Mouse (Mus musculus) kidney, postnatal 4 days (tissue): ENCODE results near the gene Gdnf.

Experiments used
- DNase-seq, 2 experiments: peaks; one replicate each; pipeline ENCODE4 v3.0.0; 2021; ENCODE audit warnings: mixed read lengths in 2 of 2

The Gdnf gene

DNA sequence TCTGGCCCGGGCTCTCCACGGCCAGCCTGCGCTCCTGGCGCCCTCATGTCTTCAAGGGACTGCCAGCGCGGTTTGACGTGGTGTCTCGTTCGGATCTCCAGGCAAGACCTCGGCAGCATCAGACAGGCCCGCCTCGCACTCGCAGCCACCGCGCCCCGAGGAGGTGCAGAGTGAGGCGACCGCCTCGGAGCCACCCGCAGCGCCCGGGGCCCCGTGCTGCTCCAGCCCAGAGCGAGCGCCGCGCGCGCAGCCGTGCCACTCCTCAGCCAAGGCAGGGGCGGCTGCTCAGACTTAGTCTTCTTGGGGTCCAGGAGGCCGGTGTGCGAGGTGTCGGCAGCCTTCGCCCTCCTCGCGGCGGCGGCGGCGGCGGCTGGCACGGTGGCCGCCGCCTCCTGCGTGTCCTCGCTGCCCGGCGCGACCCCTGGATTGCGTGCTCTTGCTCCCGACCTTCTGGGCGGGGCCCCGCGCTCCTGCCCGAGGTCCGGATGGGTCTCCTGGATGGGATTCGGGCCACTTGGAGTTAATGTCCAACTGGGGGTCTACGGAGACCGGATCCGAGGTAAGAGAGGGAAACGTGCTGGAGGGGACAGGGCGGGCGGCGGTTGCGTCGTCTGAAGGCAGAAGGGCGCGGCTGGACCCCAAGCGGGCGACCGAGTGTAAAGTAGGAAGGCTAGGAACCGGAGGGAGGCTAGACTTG, at the start of gene Gdnf:
Gene Gdnf (plus strand): TSS at position 291 of the 697 bp plus-strand sequence.
- DNase-seq = peak; percentile 59 to 71

DNA sequence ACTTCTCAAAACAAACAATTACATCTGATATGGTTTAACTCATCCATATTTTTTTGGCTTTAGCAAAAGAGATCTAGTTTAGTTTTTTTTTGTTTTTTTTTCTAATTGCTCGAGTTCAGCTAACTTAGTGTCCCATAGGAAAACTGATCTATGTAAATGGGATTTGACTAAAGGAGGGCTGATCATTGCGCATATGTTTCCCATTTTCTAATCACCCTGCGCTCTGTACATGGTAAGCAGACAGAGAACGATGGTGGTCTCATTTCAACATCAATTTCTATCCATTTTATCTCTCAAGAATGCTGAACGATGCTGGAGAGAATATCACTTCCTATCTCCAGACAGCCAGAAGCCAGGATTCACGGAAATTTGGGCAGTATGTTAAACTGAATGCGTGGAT, 43.5 kb upstream of the Gdnf start:
- DNase-seq = no peak

DNA sequence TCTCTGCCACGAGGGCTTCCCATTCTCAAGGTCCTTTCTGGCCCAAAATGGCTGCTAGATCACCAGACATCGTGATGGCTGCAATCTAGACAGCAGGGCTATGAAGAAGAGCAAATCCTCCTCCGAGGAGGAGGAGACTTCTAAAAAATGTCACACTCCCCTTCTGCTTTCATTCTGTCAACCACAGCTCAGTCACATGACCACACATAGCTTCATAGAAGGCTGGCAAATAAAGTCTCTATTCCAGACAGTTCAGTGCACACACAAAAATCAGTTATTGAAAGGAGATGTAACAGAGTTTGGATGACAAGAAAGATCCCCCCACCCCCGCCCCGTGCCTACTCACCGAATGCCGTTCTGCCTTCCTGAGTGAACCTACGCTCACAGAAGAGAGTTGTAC, 37.7 kb upstream of the Gdnf start:
- no peak for DNase-seq

DNA sequence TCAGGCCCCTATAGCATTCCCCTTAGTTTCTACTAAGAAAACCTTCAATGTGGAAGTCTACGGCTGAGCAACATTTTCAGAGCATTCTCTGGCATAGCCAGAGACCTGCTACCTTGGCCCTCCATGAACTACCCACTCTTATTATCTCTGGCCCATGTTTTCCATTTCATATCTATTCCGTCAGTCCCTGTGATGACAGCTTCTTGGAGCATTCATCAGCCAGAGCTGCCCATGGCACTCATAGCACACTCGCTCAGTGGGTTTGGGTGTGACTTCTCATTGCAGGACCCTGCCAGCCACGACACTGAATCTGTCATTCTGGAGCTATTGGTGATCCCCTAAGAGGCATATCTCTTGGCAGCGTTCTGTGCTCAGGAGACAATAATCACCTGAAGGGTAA, 29.1 kb upstream of the Gdnf start:
- no peak for DNase-seq

DNA sequence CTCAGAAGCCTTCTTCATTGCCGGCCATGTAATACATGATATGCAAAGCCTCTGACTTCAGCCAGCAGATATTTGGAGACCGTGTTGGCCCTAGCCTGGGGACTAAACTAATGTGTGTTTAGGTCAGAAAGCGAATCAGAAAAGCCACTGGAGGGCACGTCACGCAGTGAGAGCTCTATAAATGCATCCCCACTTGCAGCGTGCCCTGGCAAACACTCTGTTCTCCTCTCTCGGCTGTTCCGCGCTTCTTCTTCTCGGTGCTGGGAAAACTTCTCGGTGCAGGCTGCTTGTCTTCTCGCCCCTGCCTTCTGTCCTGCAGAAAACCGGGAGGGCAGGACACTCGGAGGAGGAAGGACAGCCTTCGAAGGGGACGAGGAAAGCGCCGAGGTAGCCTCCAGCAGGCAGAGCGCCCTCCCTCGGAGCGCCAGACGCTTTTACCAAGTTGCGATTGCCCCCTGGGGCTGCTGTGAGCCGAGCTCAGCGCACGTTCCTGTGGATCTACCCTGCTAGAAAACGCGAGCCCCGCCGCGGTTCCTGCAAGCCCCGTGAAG, 730 bp upstream of the Gdnf start:
- DNase-seq = peak; percentile 54 to 72

DNA sequence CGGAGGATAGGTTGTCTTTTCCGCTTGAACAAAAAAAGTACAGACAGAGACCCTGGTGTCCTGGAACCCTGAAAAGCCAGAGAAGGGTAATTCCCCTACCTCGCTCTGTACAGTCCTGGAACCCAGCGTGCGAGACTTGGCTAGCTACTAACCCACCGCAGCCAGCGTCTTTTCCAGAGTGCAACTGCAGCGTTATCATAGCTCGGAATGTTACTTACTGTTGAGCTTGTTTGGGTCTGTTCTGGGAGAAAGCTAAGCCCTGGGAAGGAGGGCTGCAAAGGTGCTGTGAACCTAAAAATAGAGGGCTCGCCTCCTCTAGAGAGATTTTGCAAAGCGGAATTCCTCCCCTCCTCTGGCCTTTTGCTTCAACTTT, 593 bp downstream of the Gdnf start:
- peak in 1 of 2 experiments; percentile 44 for DNase-seq

DNA sequence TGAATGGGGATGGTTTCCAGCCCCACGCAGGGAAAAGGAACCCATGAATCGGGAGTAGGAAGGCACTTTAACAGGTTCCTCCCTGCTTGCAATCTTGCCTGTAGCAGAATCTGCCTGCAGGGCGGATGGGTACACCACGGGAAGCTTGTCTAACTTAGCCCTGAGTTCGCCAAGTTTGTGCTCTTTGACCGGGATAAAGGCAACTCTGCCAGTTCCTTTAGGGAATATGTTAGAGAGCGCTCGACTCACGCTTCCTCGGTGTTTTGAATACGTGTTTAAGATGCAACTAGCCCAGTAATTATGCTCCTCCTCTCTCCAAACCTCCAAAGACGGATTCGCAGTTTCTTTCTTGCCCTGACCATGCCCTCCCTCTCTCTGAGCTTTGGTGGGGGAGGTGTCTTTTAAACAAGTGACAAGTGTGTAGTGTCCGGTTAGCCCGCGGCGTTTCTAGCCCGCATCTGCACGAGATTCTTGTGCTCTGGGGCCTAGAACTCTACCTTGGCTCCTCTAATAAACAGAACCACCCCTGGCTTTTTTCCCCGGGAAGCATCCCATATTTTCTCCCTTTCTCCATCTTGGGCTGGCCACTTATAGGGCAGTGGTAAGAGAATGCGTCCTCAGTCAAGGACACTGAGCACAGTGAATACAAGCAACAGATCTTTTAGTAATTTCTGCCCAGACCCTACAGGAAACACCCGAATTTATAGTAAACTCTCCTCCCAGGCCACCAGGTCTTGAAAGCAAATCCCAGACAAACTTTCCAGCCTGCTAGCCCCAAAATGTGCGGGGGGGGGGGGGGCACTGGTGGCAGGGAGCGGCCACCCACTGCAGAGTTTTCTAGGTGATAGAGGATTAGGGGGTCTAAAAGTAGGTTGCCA, 1.4 kb downstream of the Gdnf start:
- DNase-seq = peak; percentile 20 to 33

DNA sequence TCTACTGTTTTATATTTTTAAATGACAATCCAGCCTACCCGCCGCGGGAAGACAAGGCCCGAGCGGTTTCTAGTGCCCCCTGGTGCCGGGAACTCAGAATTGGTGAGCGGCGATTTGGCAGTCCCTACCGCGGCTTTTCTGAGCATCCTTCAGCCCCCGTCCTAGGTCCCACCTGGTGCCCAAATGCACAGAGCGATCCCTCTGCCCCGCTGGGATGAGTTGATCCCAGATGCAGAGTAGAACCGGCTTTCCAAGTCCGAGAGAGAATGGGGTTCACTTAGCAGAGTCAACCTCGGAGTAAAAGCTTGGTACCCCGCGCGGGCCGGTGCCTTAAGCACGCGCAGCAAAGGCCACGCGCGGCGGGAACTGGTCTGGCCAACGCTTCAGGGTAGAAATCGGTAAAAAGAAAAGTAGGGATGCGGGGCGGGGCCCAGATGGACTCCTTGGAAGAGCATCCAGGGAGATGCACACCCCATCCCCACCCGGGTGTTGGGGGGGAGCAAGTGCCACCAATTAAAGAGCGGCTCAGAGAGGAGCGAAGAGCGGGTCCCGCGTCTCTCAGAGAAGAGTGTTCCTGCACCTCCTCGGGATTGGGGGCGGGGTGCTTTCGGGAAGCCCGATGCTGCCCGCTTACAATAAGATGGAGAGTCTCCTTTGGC, 2.4 kb downstream of the Gdnf start:
- DNase-seq = peak; percentile 90 to 91

DNA sequence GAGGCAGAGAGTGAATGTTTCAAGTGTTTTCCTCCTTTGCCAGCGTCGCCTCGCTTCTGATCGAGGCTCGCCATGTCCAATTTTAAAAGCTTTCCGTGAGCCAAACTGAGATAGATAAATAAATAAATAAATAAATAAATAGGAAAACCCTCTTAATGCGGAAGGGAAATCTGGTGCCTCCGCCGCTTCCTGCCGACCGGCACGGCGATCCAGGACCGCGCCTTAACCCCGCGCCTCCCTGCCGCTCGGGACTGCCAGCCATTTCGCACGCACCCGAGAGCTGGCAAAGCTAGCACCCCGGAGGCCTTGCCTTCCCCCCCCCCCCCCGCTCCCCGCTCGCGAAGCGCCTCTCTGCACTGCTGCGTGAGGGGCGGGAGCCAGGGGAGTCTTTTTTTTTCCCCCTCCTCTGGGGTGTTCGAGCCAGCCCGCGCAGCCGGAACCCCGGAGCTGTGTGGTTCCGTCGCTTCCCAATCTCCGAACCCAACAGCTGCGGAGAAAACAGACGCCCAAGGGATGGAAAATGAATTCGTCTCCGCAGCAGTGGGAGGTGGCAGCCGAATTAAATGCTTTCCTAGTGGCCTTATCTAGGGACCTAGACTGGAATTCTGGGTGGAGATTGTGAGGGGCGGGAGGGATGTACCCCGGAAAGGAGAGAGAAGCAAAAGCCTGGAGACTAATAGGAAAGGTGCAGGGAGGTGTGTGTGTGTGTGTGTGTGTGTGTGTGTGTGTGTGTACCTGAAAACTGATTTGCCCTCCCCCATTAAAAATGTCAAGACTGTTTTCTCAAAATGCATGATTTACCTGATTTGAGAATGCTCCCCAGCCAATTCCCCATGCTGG, 3.1 kb downstream of the Gdnf start:
- DNase-seq = peak; percentile 44 to 57

DNA sequence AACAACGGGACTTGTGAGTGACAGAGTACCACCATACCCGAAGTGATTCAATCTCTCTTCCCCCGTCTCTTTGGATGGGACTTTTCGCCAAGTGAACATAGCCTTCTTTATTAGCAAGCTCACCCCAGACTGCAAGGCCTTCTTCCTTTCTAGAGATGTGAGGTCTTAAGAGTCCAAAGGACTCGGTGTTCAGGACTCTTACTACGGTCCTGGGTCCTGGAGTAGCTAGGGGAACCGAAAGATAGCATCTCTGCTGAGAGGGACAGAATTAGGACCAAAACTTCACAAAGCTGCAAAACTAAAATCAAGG, 3.7 kb downstream of the Gdnf start:
- DNase-seq = no peak

DNA sequence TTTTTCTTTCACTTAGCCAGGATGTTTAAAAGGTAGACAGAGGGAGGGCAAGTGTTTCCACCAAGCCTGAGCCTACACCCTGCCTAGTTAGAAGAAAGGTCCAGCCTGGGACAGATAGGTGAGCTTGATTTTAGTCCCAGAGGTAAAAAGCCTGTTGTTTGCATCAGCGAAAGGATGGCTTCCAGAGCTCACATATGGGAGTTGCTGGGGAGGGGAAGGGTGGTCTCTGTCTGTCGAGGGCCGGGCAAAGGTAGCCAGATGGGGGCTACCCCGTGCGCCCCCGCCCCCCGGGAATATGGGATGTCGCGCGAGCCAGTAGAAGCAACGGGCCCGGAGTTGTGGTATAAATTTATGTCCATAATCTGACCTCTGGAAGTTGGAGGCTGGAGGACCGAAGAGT, 4.3 kb downstream of the Gdnf start:
- DNase-seq = no peak

DNA sequence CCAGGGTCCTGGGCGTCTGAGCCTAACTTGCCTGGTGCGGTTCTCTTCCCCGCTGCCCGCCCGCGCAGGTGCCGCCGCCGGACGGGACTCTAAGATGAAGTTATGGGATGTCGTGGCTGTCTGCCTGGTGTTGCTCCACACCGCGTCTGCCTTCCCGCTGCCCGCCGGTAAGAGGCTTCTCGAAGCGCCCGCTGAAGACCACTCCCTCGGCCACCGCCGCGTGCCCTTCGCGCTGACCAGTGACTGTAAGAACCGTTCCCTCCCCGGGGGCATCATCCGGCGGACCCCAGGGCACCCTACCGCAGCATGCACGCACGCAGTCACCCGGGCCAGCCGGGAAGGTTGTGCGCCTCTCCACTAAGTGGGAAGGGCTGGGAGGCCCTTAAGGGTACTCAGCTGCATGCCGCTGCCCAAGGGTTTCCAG, 4.9 kb downstream of the Gdnf start:
- DNase-seq = peak; percentile 27 to 47

DNA sequence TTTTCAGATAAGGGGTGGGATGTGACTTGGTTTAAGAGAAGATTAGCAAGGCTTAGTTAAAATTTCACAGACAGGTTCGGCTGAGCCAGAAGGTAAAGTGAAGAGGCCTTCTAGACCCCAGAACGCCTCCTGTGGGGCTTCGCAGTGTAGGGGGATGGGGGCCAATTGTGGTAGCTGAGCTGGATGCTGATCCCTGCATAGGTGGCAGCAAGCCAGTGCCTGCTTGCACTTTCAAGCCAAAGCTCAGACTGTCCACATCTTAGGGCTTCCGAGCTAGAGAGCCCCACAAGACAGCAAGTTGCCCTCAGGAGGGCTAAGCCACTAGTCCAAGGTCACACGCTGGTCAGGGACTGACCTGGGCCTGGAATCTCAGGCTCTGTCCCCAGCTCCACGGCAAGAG, 13.2 kb downstream of the Gdnf start:
- no peak for DNase-seq

DNA sequence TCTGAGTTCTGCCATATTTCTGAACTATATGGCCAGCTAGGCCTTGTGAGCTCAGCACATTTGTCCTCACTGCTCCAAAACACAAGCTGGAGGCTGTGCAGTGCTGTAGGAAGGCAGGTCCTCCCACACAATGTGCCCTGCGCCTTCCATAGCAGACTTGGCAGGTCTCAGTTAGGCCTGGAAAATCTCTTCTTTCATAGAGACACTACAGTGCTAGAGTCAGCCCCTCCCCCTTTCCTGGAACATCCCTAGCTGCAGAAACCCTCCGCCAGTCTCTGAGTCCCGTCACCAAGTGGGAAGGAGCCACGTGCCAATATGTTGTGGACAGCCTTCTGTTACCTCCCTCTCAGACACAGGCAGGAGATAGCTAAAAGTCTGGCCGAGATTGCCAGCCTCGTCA, 14.9 kb downstream of the Gdnf start:
- DNase-seq = peak; percentile 8 to 27

DNA sequence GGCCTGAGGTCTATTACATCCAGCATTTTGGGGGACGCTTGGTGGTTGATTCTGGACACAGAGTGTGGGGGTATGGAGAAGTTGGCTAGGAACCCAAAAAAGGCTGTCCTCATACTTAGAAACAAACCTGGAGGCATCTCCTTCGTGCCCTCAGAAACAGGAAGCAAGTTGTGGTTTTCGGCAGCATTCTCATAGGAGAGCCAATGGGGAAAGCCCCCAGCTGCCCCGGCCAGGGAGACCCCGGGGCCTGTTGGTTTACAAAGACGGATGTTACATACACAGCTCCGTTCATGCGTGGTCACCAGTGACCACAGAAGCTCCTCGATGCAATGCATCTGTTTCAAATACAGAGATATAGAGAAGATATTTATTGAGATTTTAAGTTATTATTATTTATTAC, 24.8 kb downstream of the Gdnf start:
- no peak for DNase-seq

DNA sequence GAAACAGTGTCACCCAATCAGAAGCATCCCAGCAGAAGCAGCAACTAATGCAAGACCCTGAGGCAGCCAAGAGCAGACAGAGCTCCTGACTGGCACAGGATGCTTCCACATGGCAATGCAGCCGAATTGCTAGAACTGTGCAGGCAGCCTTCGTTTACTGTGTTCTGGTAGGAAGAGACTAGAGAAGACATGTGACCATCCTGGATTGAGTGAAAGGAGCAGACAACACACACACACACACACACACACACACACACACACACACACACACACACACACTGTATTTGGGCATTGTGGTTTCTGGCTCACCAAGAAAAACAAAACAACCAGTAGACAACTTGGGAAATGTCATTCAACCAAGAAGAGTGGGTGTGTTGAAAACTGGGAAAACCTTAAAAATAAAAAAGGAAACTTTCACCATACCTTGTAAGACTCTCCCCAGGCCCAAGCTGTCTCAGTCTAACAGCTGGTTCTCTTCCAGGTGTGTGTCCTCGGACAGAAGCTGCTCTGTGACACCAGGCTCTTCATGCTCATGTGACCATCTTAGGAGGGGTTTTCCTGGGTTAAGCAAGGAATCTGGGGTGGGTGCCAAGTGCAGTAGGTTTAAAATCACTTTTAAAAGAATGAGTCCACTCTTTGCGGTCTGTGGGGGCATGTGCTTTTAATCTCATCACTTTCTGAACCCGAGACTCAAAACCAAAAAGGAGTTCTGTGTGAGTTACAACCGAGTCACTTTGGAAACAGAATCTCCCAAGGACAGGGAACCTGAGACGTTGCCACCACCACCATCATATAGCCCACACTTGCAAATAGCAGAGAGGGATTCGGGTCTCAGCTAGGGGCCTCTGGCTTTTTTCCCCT, 27.6 kb downstream of the Gdnf start:
- DNase-seq = peak in 1 of 2 experiments; percentile 15

DNA sequence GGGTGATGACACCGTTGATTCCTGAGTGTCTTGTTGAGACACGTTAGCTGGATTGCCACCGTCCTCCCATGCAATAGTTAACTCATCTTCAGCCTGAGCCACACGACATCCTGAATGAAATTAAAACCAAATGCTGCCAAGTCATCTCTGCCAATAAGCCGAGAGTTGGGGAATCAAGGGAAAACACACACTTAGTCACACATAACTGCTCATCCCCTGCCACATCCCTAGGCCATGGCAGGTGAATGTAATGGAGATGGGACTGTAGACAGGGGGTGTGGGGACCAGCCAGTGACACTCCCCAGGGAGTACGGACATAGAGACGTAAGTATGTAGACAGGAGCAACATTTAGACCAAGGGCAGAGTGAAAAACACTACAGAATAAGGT, 28.3 kb downstream of the Gdnf start:
- DNase-seq = no peak

DNA sequence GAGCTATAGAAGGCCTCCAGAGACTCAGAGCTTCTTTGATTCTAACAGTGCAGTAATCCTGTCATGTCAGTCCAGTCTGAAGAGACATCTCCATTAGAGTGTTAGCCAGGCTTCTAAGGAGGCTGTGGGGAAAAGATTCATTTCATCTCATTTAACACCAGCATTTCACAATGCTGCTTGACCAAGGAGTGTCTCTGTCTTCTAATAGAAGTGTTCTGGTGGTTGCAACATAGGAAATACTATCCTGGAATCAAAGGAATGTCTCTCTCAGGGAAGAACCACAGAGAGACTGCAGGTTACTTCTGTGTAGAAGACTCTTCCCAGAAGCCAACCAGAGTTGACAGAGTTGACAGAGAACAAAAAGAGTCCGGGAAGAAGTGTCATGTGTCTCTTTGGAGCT, 31.0 kb downstream of the Gdnf start:
- no peak for DNase-seq

DNA sequence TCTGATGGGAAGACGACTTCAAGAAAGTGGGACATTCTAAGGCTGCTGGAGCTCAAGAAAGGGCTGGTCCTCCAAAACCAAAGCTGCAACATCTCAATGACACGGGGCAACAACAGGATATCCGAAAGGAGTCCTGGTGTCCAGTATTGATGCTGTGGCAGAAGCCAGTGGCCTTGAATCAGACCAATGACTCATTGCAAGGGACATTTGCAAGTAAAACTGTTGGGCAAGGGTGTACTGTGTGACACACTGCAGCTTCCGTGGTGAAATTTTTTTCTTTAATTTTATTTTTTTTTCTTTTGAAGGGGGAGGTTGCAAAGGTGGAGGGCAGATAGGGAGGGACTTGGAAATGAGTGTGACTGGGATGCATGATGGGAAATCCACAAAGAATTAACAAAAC, 31.8 kb downstream of the Gdnf start:
- no peak for DNase-seq

DNA sequence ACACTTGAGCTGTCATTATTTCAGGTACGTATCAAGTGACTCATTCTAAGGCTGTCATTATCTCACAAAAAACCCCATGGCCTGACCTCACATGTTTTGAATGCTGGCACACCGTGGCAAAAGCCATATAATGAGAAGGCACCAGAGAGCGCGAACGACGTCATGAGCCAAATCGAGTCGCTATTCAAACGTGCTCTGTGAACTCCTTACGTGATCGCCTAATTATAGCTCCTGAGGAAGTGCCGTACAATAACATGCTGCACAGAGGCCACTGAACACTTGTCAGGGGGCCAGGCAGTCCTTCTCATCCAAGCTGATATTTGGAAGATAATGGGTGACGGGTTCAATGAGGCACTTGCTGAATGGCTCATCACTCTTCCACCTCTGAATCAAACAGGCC, 46.8 kb downstream of the Gdnf start:
- DNase-seq = no peak

DNA sequence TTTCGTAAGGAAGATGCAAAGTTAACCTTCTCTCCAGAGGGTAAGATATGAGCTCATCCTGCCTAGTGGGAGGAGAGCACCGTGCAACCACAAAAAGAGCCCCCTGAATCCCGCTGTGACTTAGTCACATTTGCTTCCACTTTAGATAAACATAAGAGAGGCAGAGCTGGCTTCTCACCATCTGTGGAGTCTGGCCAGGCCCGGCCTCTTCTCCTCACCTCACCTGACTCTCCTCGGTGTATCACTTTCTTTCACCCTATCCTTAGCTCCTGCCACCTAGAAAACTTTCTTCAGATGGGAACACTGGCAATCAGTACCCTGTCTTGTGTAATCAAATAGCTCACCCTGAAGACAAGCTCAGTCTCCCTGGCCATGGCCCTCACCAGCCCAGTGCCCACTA, 48.2 kb downstream of the Gdnf start:
- DNase-seq = no peak

DNA sequence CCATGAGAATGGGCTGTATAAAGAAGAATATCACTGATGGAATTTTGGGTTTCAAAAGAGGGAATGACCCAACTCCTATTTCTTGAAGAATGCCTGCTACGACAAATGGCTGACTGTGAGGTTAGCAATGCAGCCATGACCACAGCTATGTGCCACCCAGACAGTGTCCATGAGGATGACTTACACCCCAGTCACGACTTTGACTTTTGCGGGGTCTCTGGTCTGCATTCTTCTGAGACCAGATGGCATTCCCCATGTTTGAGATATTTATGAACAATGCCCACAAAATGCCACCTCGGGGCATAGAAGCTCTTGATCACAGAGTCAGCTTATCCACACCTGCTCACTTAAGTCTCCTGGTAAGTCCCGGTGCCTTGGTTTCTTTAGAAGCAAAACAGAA, 52.2 kb downstream of the Gdnf start:
- DNase-seq = no peak
